Mouse (Mus musculus): ENCODE results near the gene Tmem266.

Tmem266 gene

DNA sequence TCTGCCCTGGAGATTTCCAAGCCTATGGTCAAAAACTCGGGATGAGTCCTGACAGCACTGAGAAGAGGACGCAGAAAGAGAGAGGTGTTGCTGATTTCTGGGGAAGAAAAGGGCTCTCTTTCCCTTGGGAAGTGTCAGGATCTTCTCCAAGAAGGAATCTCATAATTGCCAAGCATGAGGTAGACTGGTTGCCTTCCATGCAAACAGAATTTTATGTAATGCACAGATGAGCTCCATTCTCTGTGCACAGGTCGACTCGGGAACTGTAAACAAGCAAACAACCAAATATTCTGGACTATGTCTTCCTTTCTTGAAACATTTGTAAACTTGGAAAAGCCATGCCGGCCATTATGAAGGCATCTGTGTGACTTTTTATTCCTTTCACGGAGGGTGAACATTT is 2.7 kb downstream of the Tmem266 start:
- DNase-seq (ENCODE audit: low spot score in 2 of 2): no peak

GRCm38 (mm10) chr9:55332476-55332875 is 5.8 kb downstream of the Tmem266 start:
- DNase-seq (ENCODE audit: low spot score in 2 of 2): no peak

GRCm38 (mm10) chr9:55332949-55333348 is 6.2 kb downstream of the Tmem266 start:
- peak in 1 of 2 experiments; percentile 19 for DNase-seq (ENCODE audit: low spot score in 2 of 2)

DNA sequence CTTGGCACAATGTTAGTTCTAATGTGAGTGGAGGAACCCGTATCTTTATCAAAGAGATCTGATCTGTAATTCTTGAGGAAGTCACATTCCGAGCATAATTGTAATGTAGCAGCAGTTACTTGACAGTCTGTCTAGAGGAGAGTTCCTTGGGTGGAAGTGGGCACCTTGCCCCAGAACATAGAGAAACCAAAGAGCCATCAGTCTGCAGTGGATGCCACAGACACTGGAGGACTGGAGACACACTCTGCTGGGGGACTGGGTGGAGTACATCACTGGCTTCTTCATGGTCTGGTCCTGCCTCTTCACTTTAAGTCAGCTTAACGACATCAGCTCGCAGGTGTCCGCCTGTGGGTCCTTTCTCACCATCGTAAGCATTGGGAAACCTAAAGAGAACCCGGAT is 17.5 kb downstream of the Tmem266 start:
- DNase-seq (ENCODE audit: low spot score in 2 of 2): no peak

DNA sequence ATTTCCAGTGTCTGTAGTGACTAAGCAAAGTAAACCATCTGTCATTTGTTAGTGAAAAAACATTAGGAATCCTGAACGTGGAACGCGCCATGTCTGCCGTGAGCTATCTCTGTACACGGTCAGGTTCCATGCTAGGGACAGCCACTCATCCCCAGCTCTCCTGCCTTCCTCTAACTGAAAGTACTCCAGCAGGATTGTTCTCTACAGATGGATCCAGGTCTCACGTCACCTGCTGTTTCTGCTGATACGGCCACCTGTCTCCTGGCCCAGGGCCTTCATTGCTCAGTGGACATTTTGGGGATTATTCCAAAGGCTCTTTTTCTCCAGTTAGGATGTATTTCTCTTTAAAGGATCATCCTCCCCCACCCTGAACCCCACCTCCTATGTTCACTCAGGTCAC is 18.6 kb downstream of the Tmem266 start:
- DNase-seq (ENCODE audit: low spot score in 2 of 2): no peak

GRCm38 (mm10) chr9:55348664-55349063 is 22.0 kb downstream of the Tmem266 start:
- no peak for DNase-seq (ENCODE audit: low spot score in 2 of 2)

DNA sequence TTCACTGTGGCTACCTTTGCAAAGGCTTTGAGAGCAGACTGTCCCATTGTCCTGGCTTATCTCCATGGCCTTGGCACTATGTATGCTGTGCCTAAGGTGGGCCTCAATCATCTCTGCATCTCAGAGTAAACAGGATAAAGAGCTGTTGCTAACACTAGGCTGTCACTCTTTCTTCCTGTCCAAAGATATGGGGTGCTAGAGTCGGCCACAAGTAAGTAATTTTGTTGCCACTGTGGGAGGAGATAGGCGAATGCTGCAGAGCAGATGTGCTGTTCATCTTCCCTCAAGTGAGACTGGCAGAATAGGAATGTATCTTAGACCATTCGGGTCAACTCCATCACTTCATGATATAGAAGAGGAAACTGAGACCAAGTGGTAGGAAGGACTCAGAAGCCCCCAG is 28.0 kb downstream of the Tmem266 start:
- no peak for DNase-seq (ENCODE audit: low spot score in 2 of 2)

DNA sequence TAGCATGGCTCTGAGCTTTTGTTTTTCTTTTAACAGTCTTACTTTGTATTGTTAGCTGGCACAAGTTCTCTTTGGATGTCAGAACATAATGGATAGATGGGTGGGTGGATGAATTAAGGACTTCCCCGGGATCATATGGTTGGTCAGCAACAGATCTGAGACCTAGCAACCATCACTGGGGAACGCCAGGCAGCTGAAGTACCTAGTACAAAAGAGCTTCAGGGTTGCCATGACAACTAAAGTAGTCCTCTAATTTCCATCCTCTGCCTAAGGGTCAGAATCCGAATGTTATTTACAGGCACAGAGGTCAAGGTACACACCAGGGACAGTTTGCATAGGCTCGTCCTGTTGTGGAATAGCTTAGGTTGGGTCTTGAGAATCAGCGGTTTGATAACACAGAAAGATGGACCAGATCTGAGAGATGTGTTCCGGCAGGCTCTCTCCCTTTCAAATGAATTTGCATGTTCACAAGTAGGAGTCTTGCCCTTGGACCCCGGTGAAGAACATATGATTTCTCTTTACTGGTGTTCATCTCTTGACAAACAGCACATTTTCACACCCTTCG is 28.6 kb downstream of the Tmem266 start:
- DNase-seq (ENCODE audit: low spot score in 2 of 2): no peak

GRCm38 (mm10) chr9:55357164-55357563 is 30.5 kb downstream of the Tmem266 start:
- DNase-seq (ENCODE audit: low spot score in 2 of 2): peak in 1 of 2 experiments; percentile 11

GRCm38 (mm10) chr9:55360372-55360771 is 33.7 kb downstream of the Tmem266 start:
- no peak for DNase-seq (ENCODE audit: low spot score in 2 of 2)

- no peak for DNase-seq (ENCODE audit: low spot score in 2 of 2)
These were observed 34.1 kb downstream of the Tmem266 start for GRCm38 (mm10) chr9:55360861-55361260.

DNA sequence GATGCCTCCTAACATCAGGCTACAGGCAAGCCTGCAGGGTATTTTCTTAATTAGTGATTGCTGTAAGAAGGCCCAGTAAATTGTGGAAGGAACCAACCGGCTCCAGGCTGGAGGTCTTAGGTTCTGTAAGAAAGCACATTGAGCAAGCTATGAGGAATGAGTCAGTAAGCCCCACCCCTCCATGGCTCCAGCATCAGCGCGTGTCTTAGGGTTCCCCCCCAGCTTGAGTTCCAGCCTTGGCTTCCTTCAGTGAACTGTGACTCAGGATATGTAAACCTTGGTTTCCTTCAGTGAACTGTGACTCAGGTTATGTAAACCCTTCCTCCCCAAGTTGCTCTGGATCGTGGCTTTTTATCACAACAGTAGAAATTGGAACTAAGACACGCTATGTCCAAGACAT is 35.3 kb downstream of the Tmem266 start:
- no peak for DNase-seq (ENCODE audit: low spot score in 2 of 2)

DNA sequence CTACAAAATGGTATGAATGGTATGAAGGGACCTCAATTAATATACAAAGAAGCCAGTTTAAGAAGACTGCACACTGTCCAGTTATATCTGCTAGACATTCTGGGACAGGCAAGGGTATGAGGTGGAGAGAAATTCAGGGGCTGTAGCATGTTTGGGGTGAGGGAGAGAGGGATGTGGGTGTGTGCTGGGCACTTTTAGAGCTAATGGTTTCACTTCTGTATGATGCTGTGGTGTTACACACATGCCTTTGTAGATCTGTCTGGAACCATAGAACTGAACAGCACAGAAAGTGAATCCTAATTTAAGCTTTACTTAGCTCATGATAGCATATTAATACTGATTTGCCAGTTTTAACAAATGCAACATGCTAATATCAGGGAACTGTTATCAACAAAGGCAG is 37.0 kb downstream of the Tmem266 start:
- DNase-seq (ENCODE audit: low spot score in 2 of 2): no peak

DNA sequence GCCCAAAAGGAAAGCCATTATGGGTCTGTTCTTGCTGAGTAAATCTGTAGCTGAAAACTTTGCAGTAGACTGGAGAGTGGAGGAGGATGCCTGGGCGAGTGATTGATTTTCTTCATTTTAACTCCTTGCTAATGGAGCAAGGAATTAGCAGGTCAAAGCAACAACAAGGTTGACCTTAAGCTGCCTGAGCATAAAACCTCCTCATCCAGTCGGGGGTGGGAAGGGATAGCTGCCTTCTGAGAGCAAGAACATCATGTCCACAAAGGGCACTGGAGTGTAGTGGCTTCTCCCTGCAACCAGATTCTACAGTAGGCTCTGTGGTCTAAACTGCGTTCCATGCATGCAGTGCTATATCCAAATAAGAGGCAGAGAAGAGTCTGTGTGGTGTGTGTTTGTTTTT is 41.3 kb downstream of the Tmem266 start:
- DNase-seq (ENCODE audit: low spot score in 2 of 2): no peak

DNA sequence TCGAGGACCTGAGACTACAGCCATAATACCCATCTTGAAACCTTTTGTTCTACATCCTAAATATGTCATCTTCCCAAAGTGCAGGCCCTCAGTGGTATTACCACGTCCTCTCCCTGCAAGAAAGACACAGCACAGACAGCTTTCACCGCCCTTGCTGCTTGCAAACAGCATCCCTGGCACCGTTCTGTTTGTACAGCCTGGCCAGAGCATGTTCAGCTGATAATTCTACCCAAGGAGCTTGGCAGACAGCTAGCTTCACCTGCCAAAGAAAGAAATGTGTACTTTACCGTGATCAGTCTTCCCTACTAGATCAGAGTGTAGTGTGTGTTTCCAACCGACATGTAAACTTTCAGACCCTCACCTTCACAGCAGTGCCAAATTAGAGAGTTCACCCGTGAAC is 45.2 kb downstream of the Tmem266 start:
- no peak for DNase-seq (ENCODE audit: low spot score in 2 of 2)

DNA sequence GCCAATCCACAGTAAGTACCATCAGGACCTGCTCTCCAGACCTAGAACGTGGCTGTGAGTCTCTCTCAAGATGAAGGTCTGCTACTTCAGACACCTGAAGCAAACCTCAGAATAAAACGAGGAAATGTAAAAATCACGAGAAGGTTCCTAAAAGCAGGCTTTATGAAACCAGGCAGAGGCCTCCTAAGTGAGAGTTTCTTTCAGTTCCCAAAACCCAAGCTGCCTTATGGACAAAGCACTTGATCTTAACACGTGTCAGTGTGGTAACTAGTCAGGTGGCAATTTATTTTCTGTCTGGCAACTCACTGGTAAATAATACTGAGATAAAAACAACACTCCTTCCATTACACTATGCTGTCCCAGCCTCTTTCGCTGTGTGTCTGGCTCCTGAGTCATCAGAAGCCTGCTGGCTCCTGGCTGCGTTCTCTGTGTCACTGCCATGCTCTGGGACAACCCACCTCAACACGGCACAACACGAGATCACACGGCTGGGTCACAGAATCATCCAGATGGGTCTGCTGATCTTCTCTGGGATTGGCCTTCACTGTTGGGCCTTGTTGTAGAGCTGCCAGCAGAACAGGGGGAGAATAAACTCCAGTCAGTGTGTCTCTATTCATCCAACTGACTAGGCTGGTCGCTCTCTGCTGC is 51.0 kb downstream of the Tmem266 start:
- DNase-seq (ENCODE audit: low spot score in 2 of 2): no peak

GRCm38 (mm10) chr9:55381456-55381855 is 54.7 kb downstream of the Tmem266 start:
- no peak for DNase-seq (ENCODE audit: low spot score in 2 of 2)

DNA sequence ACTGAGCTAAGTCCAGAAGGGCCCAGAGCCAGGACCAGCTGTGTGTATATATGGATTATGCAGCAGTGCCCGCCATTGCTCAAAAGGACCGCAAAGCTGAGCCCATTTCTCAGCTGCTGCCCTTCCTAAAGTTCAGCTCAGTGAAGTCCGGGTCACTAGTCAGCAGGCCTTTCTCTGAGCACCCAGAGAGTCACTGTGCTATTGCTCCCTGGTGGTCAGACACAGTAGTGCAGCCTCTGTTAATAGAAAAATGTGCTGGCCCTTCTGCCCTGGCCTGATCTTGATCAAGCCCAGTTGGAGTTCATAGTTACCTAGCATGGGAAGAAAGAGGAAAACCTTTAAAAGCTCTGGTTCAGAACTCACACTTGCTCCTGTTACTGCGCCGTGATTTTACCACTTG is 55.7 kb downstream of the Tmem266 start:
- DNase-seq (ENCODE audit: low spot score in 2 of 2): no peak

DNA sequence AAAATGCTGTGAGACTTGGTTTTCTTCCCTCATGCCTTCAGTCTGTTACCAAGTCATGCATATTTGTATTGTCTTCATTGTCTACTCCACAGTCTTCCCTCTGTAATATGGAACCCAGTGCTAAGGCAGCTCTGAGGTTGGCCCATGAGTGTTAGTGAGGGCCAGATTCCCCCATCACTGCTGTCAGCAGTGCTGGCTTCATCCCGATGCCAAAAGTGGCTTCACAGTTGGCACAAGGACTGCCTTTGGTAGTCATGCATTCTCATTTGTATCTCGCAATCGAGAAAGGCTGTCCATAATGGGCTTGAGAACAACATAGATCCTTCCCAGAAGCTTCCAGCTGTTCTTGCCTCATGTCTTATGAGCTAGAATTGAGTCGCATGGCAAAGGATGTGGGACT is 59.4 kb downstream of the Tmem266 start:
- no peak for DNase-seq (ENCODE audit: low spot score in 2 of 2)

GRCm38 (mm10) chr9:55387862-55388505 is 61.3 kb downstream of the Tmem266 start:
- no peak for DNase-seq (ENCODE audit: low spot score in 2 of 2)

DNA sequence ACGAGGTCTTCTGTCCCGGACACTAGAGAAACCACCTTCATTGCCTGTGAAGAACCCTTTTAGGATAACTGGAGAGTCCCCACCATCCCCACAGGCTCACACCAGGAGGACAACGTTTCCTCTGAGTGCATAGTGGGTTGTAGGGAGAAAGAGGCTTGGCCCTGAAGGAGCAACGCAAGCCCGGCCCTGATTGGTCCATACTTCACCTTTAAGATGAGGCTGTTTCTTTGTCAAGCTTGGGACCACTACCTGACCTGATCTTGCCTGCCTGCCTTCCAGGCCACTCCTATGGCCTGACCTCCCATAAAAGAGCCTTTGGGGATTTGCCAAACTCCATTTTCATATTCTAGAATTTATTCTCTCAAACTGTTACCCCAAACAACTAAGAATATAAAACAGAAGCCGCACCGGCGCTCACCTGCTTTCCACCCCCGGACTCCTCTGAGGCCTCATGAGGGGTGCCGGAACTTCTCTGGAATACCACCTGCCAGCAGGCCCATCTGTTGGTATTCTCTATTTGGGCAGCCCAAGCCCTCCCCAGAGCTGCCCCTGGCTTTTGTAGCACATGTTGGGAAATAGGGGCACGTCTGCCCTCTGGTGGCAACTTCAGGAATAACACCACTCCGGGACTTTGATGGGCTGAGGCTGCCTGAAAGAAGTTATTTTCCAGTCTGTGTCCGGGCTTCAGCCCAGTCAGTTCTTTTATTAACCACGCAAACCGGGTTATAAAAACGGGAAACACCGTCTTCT is 65.4 kb downstream of the Tmem266 start:
- DNase-seq (ENCODE audit: low spot score in 2 of 2): peak; percentile 67 to 71

DNA sequence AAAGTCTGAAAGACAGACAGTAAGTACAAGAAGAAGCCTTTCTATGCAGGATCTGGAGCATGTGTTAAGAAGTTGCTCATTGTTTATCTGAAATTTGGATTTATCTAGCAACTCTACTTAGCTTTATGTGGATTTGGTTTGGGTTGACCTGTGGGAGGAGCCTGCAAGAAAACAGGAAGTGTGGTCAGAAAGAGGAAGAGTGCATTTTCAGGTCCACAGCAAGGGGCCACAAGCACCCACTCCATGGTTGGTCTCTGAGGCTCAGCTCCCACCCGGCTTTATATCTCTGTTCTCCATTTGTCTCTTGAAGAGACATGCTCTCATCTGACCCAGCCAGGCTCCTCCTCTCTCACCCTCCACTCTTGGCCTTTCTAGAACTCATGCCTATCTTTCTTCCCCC is 68.9 kb downstream of the Tmem266 start:
- no peak for DNase-seq (ENCODE audit: low spot score in 2 of 2)
